Mouse (Mus musculus) myocyte (in vitro differentiated cells): ENCODE measurements around the gene Btnl2. TPM values are rescaled to one million over a fixed set of nuclear protein-coding genes. Genes with fewer than 3 reads are reported as not detected.

Source experiments
- H3K27me3 ChIP-seq: one replicate; pipeline ENCODE4 v1.6.1; 2011; ENCODE audit not compliant: control insufficient read depth, insufficient read depth, insufficient read length
- H3K36me3 ChIP-seq: one replicate; pipeline ENCODE4 v1.6.1; 2011; ENCODE audit not compliant: control insufficient read depth, insufficient read depth
- H3K4me2 ChIP-seq: one replicate; pipeline ENCODE4 v1.6.1; 2011; ENCODE audit warnings: low read depth, control low read depth
- H3K4me3 ChIP-seq: one replicate; pipeline ENCODE4 v1.5.1; 2011; ENCODE audit warnings: mild to moderate bottlenecking, control low read depth, moderate library complexity
- H3K79me2 ChIP-seq: one replicate; pipeline ENCODE4 v1.6.1; 2011; ENCODE audit not compliant: control insufficient read depth, insufficient read depth
- H3ac ChIP-seq: one replicate; pipeline ENCODE4 v1.6.1; 2011; ENCODE audit not compliant: control insufficient read depth, insufficient read length
- CEBPB ChIP-seq: IDR thresholded peaks from 2 replicates; pipeline ENCODE4 v1.6.1; 2011; ENCODE audit warnings: mild to moderate bottlenecking, moderate library complexity; ENCODE audit not compliant: poor library complexity, insufficient read depth, severe bottlenecking
- E2F4 ChIP-seq: IDR thresholded peaks from one replicate; pipeline ENCODE4 v1.6.1; 2011; ENCODE audit warnings: mild to moderate bottlenecking, control low read depth, moderate library complexity; ENCODE audit not compliant: insufficient read depth
- MAX ChIP-seq: IDR thresholded peaks from one replicate; pipeline ENCODE4 v1.6.1; 2011; ENCODE audit warnings: low read depth, mild to moderate bottlenecking, control low read depth
- MYOD1 ChIP-seq, 3 experiments: IDR thresholded peaks; one replicate each; pipeline ENCODE4 v1.6.1; 2011; ENCODE audit warnings: control low read depth in 2 of 3, low read depth in 2 of 3, mild to moderate bottlenecking in 2 of 3, moderate library complexity in 1 of 3; ENCODE audit not compliant: insufficient read length in 2 of 3, control insufficient read depth in 1 of 3
- MYOG ChIP-seq, 3 experiments: IDR thresholded peaks; one replicate each; pipeline ENCODE4 v1.6.1; 2011; ENCODE audit warnings: control low read depth in 2 of 3, low read depth in 2 of 3, mild to moderate bottlenecking in 2 of 3; ENCODE audit not compliant: insufficient read length in 2 of 3, control insufficient read depth in 1 of 3, insufficient read depth in 1 of 3
- POLR2A ChIP-seq: IDR thresholded peaks from one replicate; pipeline ENCODE4 v1.6.1; 2011; ENCODE audit warnings: low read depth, mild to moderate bottlenecking, control low read depth, moderate library complexity; ENCODE audit not compliant: insufficient read length
- POLR2AphosphoS2 ChIP-seq: IDR thresholded peaks from one replicate; pipeline ENCODE4 v1.6.1; 2011; ENCODE audit warnings: low read depth, control low read depth; ENCODE audit not compliant: insufficient read length
- REST ChIP-seq: IDR thresholded peaks from one replicate; pipeline ENCODE4 v1.6.1; 2011; ENCODE audit warnings: mild to moderate bottlenecking, control low read depth, moderate library complexity; ENCODE audit not compliant: insufficient read depth, insufficient read length
- SRF ChIP-seq: IDR thresholded peaks from one replicate; pipeline ENCODE4 v1.6.1; 2011; ENCODE audit warnings: low read depth; ENCODE audit not compliant: control insufficient read depth, insufficient read length
- TCF12 ChIP-seq: IDR thresholded peaks from one replicate; pipeline ENCODE4 v1.6.1; 2011; ENCODE audit warnings: mild to moderate bottlenecking, control low read depth; ENCODE audit not compliant: poor library complexity, insufficient read depth, severe bottlenecking
- TCF3 ChIP-seq: IDR thresholded peaks from one replicate; pipeline ENCODE4 v1.6.1; 2011; ENCODE audit warnings: low read depth, control low read depth; ENCODE audit not compliant: insufficient read length
- USF1 ChIP-seq: IDR thresholded peaks from one replicate; pipeline ENCODE4 v1.6.1; 2011; ENCODE audit warnings: low read depth, mild to moderate bottlenecking, control low read depth, moderate library complexity
- polyA plus RNA-seq: library from polyadenylated mRNA; unstranded; fragments of >200 nt; fragmentation: generic; extraction: Trizol; gene quantifications from one replicate; pipeline ENCODE4 v1.2.1, GENCODE M21; 2012; ENCODE audit warnings: missing spikeins

Btnl2 gene
- polyA plus RNA-seq, 1 experiment = not detected

DNA sequence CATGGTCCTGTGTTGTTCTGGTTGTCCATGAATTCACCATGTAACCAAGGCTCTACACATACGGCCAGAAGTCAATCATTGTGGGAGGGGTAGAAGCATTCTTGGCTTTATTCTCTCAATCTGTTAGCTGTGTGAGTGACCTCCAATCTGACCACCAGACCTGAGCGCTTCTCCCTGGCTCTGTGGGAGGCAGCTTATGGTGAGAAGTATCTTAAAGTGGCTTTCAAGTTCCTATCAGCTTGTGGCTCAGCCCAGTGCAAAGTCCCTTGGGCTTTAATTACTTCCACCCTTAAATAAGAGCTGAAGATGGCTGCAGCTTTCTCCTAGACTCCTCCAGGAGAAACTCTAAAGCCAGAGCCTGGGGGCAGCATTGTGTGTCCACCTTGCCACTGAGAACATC is 22.2 kb downstream of the Btnl2 start, which contains the start of gene Btnl1:
Gene Btnl1 (plus strand): TSS at position 286 of the 400 bp plus-strand sequence.
- no peak within 1 kb of the TSS for H3K4me3 ChIP-seq
- TF ChIP-seq SRF (no peak), TCF12 (no peak), USF1 (no peak), POLR2AphosphoS2 (no peak), E2F4 (no peak), MYOG (IDR thresholded peaks at IDR 0.05; ENCODE audit: control insufficient read depth in 1 of 3, insufficient read depth in 1 of 3, insufficient read length in 2 of 3, low read depth in 2 of 3) (no peak), REST (no peak), CEBPB (no peak), TCF3 (no peak), MYOD1 (IDR thresholded peaks at IDR 0.05; ENCODE audit: control insufficient read depth in 1 of 3, insufficient read length in 2 of 3, low read depth in 2 of 3) (no peak), MAX (no peak), POLR2A (no peak)
- H3ac ChIP-seq = no peak within 1 kb of the TSS
- no peaks in the 10 kb centered on the region for H3K36me3 ChIP-seq
- no peaks in the 10 kb centered on the region for H3K79me2 ChIP-seq
- H3K4me2 ChIP-seq = no peak within 1 kb of the TSS
- no peaks in the 10 kb centered on the region for H3K27me3 ChIP-seq

DNA sequence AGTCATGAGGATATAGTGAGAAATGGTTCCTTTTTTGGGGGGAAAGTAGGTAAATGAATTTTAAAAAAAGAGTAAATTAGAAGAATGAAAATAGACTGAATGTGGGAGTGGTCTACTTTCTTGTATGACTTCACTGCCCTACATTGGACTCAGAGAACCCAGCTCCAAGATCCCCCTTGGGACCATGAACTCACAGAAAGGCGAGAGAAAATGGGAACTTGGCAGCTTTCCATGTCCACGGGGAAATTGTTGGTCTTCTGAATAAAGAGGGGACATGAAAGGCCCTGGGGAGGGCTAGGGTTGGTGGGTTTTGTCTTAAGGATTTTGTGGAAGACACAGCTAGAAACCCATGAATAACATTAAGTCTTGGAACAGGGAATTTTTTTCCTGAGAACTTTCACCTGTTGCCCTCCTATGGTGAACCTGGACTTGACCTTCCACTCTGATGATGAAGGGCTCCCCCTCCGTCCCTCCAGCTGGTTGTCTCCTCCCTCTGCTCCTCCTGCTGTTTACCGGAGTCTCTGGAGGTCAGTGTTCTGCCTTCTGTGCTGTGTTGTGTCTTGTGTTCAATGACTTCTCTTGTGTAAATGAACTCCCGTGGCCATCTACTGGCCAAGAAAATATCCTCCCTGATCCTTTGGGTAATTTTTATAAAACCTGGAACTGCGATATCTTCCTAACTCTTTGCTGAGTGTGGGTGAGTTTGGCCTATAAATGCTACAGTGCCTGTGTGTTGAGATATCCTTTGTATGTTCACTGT is 23.0 kb downstream of the Btnl2 start:
- TF ChIP-seq CEBPB = no peak
- Histone ChIP-seq H3K27me3 (no peaks in the 10 kb centered on the region), H3ac (no peak overlapping the region)

DNA sequence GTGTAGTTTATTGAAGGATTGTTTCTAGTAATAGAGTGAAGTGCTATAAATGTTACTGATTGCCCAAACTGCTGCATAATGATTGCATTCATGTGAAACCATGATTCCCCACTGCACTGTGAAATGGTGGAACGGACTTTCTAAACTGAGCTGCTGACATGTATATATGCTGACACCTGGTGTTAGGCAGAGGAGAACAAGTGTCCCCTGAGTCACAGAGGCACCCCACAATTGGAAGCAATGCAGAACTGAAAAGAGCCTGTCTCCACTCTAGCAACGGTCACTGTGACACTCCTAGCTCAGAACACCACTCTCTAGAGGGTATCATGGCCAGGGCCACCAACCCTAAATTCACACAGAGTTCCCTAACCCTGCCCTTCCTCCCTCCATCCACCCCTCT is 24.1 kb downstream of the Btnl2 start:
- Histone ChIP-seq H3K36me3 (no peaks in the 10 kb centered on the region), H3ac (no peak overlapping the region), H3K4me3 (no peak overlapping the region), H3K27me3 (no peaks in the 10 kb centered on the region), H3K4me2 (no peak overlapping the region), H3K79me2 (no peaks in the 10 kb centered on the region)
- no peak for TF ChIP-seq MYOD1 (IDR thresholded peaks at IDR 0.05; ENCODE audit: control insufficient read depth in 1 of 3, insufficient read length in 2 of 3, low read depth in 2 of 3)
- TF ChIP-seq REST = no peak
- TF ChIP-seq POLR2A = no peak
- TF ChIP-seq USF1 = no peak
- TF ChIP-seq SRF = no peak
- TF ChIP-seq MYOG (IDR thresholded peaks at IDR 0.05; ENCODE audit: control insufficient read depth in 1 of 3, insufficient read depth in 1 of 3, insufficient read length in 2 of 3, low read depth in 2 of 3) = no peak
- TF ChIP-seq TCF3 = no peak
- TF ChIP-seq MAX = no peak
- no peak for TF ChIP-seq POLR2AphosphoS2
- TF ChIP-seq CEBPB = no peak
- TF ChIP-seq E2F4 = no peak
- no peak for TF ChIP-seq TCF12

More for the DNA sequence above, 23.0 kb downstream of the Btnl2 start:
- Histone ChIP-seq H3K4me3 (no peak overlapping the region), H3K36me3 (no peaks in the 10 kb centered on the region), H3K79me2 (no peaks in the 10 kb centered on the region), H3K4me2 (no peak overlapping the region)

DNA sequence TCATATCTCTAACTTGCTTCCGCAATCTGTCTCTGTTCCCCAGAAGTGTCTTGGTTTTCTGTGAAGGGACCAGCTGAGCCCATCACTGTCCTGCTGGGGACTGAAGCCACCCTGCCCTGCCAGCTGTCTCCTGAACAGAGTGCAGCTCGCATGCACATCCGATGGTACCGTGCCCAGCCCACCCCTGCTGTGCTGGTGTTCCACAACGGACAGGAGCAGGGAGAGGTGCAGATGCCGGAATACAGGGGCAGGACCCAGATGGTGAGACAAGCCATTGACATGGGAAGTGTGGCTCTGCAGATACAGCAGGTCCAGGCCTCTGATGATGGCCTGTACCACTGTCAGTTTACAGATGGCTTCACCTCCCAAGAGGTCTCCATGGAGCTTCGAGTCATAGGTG is 24.8 kb downstream of the Btnl2 start:
- Histone ChIP-seq H3ac (no peak overlapping the region), H3K27me3 (no peaks in the 10 kb centered on the region), H3K4me3 (no peak overlapping the region), H3K36me3 (no peaks in the 10 kb centered on the region), H3K4me2 (no peak overlapping the region), H3K79me2 (no peaks in the 10 kb centered on the region)
- TF ChIP-seq MYOG (IDR thresholded peaks at IDR 0.05; ENCODE audit: control insufficient read depth in 1 of 3, insufficient read depth in 1 of 3, insufficient read length in 2 of 3, low read depth in 2 of 3) (no peak), POLR2AphosphoS2 (no peak), MAX (no peak), REST (no peak), POLR2A (no peak), USF1 (no peak), CEBPB (no peak), SRF (no peak), MYOD1 (IDR thresholded peaks at IDR 0.05; ENCODE audit: control insufficient read depth in 1 of 3, insufficient read length in 2 of 3, low read depth in 2 of 3) (no peak), E2F4 (no peak), TCF12 (no peak), TCF3 (no peak)

DNA sequence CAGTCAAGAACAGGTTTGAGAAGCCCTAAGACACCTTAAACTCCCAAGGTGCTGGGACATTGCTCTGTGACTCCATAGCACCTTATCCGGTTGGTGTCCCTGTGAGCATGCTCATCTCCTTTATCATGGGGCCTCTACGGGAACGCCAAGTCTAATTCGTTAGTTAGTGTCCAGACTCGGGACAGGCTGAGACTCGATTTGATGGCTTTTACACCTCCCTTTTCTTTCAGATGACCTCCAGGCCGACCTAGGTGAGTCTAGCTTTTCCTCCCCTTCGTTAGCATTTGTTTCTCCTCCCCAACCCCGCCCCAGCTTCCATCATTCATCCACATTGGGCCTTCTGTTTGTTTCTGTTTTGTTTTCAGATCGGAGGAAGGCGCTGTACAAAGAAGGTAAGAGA is 27.3 kb downstream of the Btnl2 start:
- no peak overlapping the region for H3ac ChIP-seq
- H3K36me3 ChIP-seq = no peaks in the 10 kb centered on the region
- H3K27me3 ChIP-seq = no peaks in the 10 kb centered on the region
- H3K4me2 ChIP-seq = no peak overlapping the region
- TF ChIP-seq MYOD1 (IDR thresholded peaks at IDR 0.05; ENCODE audit: control insufficient read depth in 1 of 3, insufficient read length in 2 of 3, low read depth in 2 of 3) (no peak), REST (no peak), TCF3 (no peak), TCF12 (no peak), E2F4 (no peak), USF1 (no peak), MAX (no peak), MYOG (IDR thresholded peaks at IDR 0.05; ENCODE audit: control insufficient read depth in 1 of 3, insufficient read depth in 1 of 3, insufficient read length in 2 of 3, low read depth in 2 of 3) (no peak), POLR2AphosphoS2 (no peak), POLR2A (no peak), SRF (no peak), CEBPB (no peak)
- H3K4me3 ChIP-seq = no peak overlapping the region
- no peaks in the 10 kb centered on the region for H3K79me2 ChIP-seq
